Mouse (Mus musculus): ENCODE measurements around the gene Prpf38a. TPM values are rescaled to one million over a fixed set of nuclear protein-coding genes. Genes with fewer than 3 reads are reported as not detected.
A peak's percentile ranks its signal among the peaks of the same experiment; 100 is the strongest.

Gene Prpf38a
- total RNA-seq (2014; rRNA removed) (9.1 and 13.3 TPM in 2 replicates), polyA plus RNA-seq (2012; rRNA removed) (1.6 and 2.2 TPM in 2 replicates)

DNA sequence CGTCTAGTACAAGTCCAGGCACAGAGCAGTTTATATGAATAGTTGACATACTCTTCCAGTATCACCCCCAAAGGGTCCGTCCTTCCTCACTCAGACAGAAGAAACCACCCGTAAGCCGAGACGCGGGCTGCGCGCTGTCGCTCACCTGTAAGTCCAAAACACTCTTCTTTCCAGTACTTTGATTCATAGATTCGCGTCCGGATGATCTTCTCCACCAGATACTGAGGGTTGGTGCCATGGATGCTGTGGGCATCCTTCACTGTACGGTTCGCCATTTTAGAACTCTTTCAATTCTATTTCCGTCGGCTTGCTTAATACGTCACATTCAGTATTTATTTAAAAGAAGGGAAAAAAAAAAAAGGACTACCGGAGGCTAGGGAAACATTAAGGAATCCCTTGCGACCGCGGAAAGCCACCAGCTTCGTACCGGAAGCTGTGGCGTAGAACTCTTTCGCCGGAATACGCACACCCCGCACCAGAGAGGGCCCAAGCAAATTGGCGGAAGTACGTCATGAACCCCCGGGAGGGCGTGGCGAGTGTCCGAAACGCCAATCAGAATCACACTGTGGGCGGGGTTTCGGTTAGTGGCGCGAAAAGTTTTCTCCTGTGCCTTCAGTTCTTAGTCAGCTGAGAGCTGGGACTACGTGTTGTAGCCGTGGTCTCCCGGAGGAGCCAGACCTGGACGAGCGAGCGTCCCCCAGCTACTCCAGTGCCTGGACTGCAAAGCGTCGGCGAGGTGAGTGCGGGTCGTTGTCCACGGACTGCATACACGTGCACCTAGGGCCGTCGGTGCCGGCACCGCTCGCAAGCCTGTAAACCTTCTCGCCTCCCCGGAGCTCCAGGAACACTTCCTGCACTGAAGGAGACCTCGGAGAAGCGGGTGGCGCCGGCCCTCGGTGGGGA is at the start of gene Prpf38a, which contains the start of gene Orc1:
TSS of gene Prpf38a (minus strand) at position 497 of the 903 bp plus-strand sequence.
TSS of gene Orc1 (plus strand) at position 584 of the 903 bp plus-strand sequence.
- WGBS: under 1% methylated on average over 64 of the region's 64 CpGs
- DNase-seq (ENCODE audit: extremely low read depth, low read depth, low spot score): peak; percentile 91
- Histone ChIP-seq H3K27ac (replicated peaks; ENCODE audit: insufficient read depth, low read depth, low read length) (no peak within 1 kb of the TSS), H3K36me3 (ENCODE audit: control insufficient read depth, insufficient read depth, low read length) (peaks cover 11% of the 10 kb centered on the region), H3K4me3 (ENCODE audit: insufficient read depth, low read depth, low read length) (peak within 1 kb of the TSS; percentile 72), H3K9ac (ENCODE audit: low read depth, low read length) (peak within 1 kb of the TSS; percentile 59), H3K4me1 (ENCODE audit: control insufficient read depth, insufficient read depth, low read length) (no peaks in the 10 kb centered on the region; the same call in 1 of the 2 replicates), H3K79me2 (ENCODE audit: control insufficient read depth, insufficient read depth, low read length) (no peaks in the 10 kb centered on the region), H3K27me3 (ENCODE audit: control insufficient read depth, insufficient read depth, low read length) (no peaks in the 10 kb centered on the region)
- TF ChIP-seq CTCF (IDR thresholded peaks at IDR 0.05; ENCODE audit: low read depth, low read length): no peak
- no peak for TF ChIP-seq POLR2A (IDR thresholded peaks at IDR 0.05; ENCODE audit: extremely low read depth, insufficient read depth, low read length)

DNA sequence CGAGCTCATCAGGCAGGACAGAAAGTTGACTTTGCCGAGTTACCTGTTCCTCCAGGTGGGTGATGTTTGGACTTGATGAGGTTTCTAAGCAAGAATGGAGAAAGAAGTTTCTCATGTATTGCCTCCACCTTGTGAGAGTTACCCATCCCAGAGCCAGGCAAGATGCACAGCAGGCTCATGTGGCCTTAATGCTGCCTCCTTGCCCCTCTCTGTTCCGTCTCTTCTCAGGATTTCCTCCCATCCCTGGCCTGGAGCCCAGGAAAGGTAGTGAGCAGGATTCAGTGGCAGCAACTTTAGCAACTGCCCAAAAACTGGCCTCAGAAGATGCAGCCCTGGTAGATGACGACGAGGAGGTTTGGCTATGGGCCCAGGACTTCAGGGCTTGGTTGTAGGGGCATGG is 47.9 kb upstream of the Prpf38a start:
- H3K4me3 ChIP-seq (ENCODE audit: insufficient read depth, low read depth, low read length): no peak overlapping the region
- peaks cover 29% of the 10 kb centered on the region for H3K36me3 ChIP-seq (ENCODE audit: control insufficient read depth, insufficient read depth, low read length)
- WGBS: 86% methylated on average over 5 of the region's 5 CpGs
- H3K4me1 ChIP-seq (ENCODE audit: control insufficient read depth, insufficient read depth, low read length): no peaks in the 10 kb centered on the region
- H3K79me2 ChIP-seq (ENCODE audit: control insufficient read depth, insufficient read depth, low read length): no peaks in the 10 kb centered on the region
- no peak for DNase-seq (ENCODE audit: extremely low read depth, low read depth, low spot score)
- no peak for TF ChIP-seq CTCF (IDR thresholded peaks at IDR 0.05; ENCODE audit: low read depth, low read length)
- TF ChIP-seq POLR2A (IDR thresholded peaks at IDR 0.05; ENCODE audit: extremely low read depth, insufficient read depth, low read length): no peak
- H3K9ac ChIP-seq (ENCODE audit: low read depth, low read length): no peak overlapping the region
- no peaks in the 10 kb centered on the region for H3K27me3 ChIP-seq (ENCODE audit: control insufficient read depth, insufficient read depth, low read length)
- H3K27ac ChIP-seq (replicated peaks; ENCODE audit: insufficient read depth, low read depth, low read length): no peak overlapping the region

DNA sequence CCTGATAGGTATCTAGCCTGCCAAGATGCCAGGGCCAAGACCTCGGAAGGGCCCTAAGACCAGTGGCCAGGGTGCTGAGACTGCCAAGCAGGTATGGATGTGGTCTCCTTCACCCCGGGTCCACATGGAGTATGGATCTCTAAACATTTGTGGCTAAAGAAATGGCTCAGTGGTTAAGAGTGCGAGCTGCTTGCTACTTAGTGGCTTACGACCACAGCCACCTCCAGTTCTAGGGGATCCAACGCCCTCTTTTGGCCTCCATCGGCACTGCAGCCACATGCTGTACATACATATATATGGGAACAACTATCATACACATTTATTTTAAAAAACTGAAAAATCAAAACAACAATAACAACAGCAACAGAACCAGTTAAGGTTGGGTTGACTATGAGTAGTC is 42.4 kb upstream of the Prpf38a start:
- no peak for DNase-seq (ENCODE audit: extremely low read depth, low read depth, low spot score)
- Histone ChIP-seq H3K4me1 (ENCODE audit: control insufficient read depth, insufficient read depth, low read length) (peaks cover 12% of the 10 kb centered on the region), H3K4me3 (ENCODE audit: insufficient read depth, low read depth, low read length) (no peak overlapping the region), H3K27me3 (ENCODE audit: control insufficient read depth, insufficient read depth, low read length) (no peaks in the 10 kb centered on the region), H3K79me2 (ENCODE audit: control insufficient read depth, insufficient read depth, low read length) (no peaks in the 10 kb centered on the region; the same call in 1 of the 2 replicates), H3K36me3 (ENCODE audit: control insufficient read depth, insufficient read depth, low read length) (peaks cover 2% of the 10 kb centered on the region; the same call in 1 of the 2 replicates), H3K9ac (ENCODE audit: low read depth, low read length) (no peak overlapping the region), H3K27ac (replicated peaks; ENCODE audit: insufficient read depth, low read depth, low read length) (no peak overlapping the region)
- WGBS: 94% methylated on average over 6 of the region's 6 CpGs
- TF ChIP-seq POLR2A (IDR thresholded peaks at IDR 0.05; ENCODE audit: extremely low read depth, insufficient read depth, low read length) (no peak), CTCF (IDR thresholded peaks at IDR 0.05; ENCODE audit: low read depth, low read length) (no peak)

DNA sequence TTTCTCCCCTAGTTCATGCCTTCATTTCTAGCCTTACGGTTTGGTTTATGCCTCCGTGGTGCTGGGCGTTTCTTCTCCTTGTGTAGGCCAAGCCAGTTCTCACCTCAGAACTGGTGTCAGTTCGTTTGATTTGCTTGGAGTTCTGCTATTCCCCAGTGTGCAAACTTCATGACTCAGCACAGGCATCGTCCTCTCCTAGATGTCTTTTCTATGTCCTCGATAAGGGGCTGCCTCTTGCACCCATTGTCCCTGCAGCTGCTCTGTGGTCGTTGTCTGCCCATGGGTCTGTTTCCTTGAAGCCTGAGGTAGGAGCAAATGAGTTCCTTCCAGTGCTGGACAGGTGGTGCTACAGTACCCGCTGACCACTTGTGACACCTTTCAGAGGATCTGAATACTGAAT is 41.4 kb upstream of the Prpf38a start:
- Histone ChIP-seq H3K79me2 (ENCODE audit: control insufficient read depth, insufficient read depth, low read length) (no peaks in the 10 kb centered on the region; the same call in 1 of the 2 replicates), H3K4me3 (ENCODE audit: insufficient read depth, low read depth, low read length) (peak overlapping the region; percentile 79), H3K9ac (ENCODE audit: low read depth, low read length) (peak overlapping the region; percentile 88), H3K27me3 (ENCODE audit: control insufficient read depth, insufficient read depth, low read length) (no peaks in the 10 kb centered on the region), H3K4me1 (ENCODE audit: control insufficient read depth, insufficient read depth, low read length) (peaks cover 12% of the 10 kb centered on the region), H3K36me3 (ENCODE audit: control insufficient read depth, insufficient read depth, low read length) (peaks cover 2% of the 10 kb centered on the region; the same call in 1 of the 2 replicates), H3K27ac (replicated peaks; ENCODE audit: insufficient read depth, low read depth, low read length) (no peak overlapping the region)
- TF ChIP-seq POLR2A (IDR thresholded peaks at IDR 0.05; ENCODE audit: extremely low read depth, insufficient read depth, low read length): no peak
- no peak for TF ChIP-seq CTCF (IDR thresholded peaks at IDR 0.05; ENCODE audit: low read depth, low read length)
- WGBS: 20% methylated on average over 8 of the region's 8 CpGs
- no peak for DNase-seq (ENCODE audit: extremely low read depth, low read depth, low spot score)

DNA sequence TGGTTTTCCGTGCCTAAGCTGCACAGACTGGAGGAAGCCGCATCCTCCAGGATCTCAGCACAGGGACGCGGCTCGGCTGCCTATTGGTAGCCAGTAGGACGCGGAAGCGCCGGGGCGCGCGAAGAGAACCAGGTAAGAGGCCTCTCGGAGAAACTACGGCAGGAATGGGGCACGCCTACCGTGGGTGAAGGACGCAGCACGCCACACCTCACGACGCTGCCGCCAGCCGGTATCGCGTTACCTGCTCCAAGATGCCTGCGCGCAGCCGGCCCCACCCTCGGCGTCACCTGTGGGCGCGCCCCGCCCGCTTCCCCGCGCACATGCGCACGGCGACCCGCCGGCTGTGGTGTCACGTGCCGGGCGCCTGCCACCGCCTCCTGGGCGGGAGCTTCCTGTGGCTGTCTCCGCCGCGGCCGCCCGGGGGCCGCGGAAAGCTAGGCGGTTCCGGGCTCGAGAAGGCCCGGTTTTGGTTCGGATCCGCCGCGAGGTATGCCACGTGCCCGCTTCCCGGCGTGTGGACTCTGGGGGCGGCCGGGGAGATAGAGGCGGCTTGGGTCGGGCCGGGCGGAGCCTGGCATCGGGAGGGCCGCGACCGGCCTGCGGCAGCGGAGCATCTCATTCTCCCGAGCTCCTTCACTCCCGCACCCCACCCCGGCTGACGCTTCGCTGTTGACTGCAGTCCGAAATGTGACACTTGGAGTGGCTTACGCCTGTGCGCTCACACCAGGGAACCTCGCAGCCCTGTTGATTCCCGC is 40.6 kb upstream of the Prpf38a start, which contains the start of gene Cc2d1b:
TSS of gene Cc2d1b (plus strand) at position 354 of the 755 bp plus-strand sequence.
- H3K4me1 ChIP-seq (ENCODE audit: control insufficient read depth, insufficient read depth, low read length): peaks cover 12% of the 10 kb centered on the region
- TF ChIP-seq CTCF (IDR thresholded peaks at IDR 0.05; ENCODE audit: low read depth, low read length) (no peak), POLR2A (IDR thresholded peaks at IDR 0.05; ENCODE audit: extremely low read depth, insufficient read depth, low read length) (peak; percentile 58; the same call in 1 of the 2 replicates)
- peak within 1 kb of the TSS; percentile 19; the same call in 1 of the 2 replicates for H3K27ac ChIP-seq (replicated peaks; ENCODE audit: insufficient read depth, low read depth, low read length)
- H3K9ac ChIP-seq (ENCODE audit: low read depth, low read length): peak within 1 kb of the TSS; percentile 88
- no peaks in the 10 kb centered on the region for H3K27me3 ChIP-seq (ENCODE audit: control insufficient read depth, insufficient read depth, low read length)
- peak within 1 kb of the TSS; percentile 79 for H3K4me3 ChIP-seq (ENCODE audit: insufficient read depth, low read depth, low read length)
- DNase-seq (ENCODE audit: extremely low read depth, low read depth, low spot score): peak; percentile 64
- WGBS: under 1% methylated on average over 86 of the region's 86 CpGs
- 0 out of 2 replicates have a peak, but pooled peaks cover 2% of the 10 kb centered on the region for H3K36me3 ChIP-seq (ENCODE audit: control insufficient read depth, insufficient read depth, low read length)
- H3K79me2 ChIP-seq (ENCODE audit: control insufficient read depth, insufficient read depth, low read length): no peaks in the 10 kb centered on the region; the same call in 1 of the 2 replicates

All from liver, adult 2 months (tissue).